Mouse (Mus musculus): ENCODE results near the gene Cstad. TPM values are rescaled to one million over a fixed set of nuclear protein-coding genes. Genes with fewer than 3 reads are reported as not detected.
A peak's percentile ranks its signal among the peaks of the same experiment; 100 is the strongest.

Gene Cstad
- total RNA-seq, 1 experiment, result 0.54 TPM

DNA sequence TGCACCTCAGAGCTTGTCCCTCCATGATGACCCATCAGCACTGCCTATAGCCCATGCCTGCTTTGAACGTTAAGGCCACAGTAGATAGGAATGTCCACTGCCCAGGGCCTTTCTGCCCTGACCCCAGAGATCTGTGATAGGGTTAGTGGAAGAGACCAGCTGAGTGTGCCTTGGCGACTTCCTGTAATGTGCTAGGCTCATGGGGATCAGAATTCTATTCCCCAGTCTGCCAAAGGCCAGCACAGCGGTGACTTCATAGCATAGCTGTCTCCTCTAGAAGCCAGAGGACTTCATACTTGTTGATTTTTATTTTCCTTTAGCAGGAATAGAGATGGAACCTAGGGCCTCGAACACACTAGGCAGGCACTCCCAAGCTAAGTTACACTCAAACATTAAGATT, 5.1 kb upstream of the Cstad start:
- H3K9ac ChIP-seq (ENCODE audit: insufficient read depth, low read depth, low read length, poor library complexity, severe bottlenecking), result no peak overlapping the region
- H3K36me3 ChIP-seq (ENCODE audit: control insufficient read depth, insufficient read depth, low read length, poor library complexity, severe bottlenecking), result no peaks in the 10 kb centered on the region
- in situ Hi-C loops (cut with MboI; ENCODE audit: low sequenced_read_pairs in 2 of 2, unreplicated experiment in 2 of 2), result no loop called here
- no peak overlapping the region for H3K4me3 ChIP-seq (ENCODE audit: insufficient read depth in 1 of 2, low read depth in 1 of 2, low read length in 2 of 2, poor library complexity in 1 of 2, severe bottlenecking in 1 of 2)
- H3K27ac ChIP-seq (ENCODE audit: insufficient read depth, low read depth, low read length, poor library complexity, severe bottlenecking), result no peak overlapping the region
- H3K4me1 ChIP-seq (ENCODE audit: control insufficient read depth in 2 of 2, insufficient read depth in 2 of 2, low read length in 2 of 2, poor library complexity in 1 of 2), result peaks cover 1 to 16% of the 10 kb centered on the region in 2 experiments; a peak in 3 of 4 replicates
- TF ChIP-seq ZNF384 (IDR thresholded peaks at IDR 0.05; ENCODE audit: low read depth, low read length) (no peak), ZC3H11A (IDR thresholded peaks at IDR 0.05; ENCODE audit: borderline replicate concordance, low read depth, low read length) (no peak), CHD2 (IDR thresholded peaks at IDR 0.05; ENCODE audit: low read depth, low read length) (no peak), MAFK (IDR thresholded peaks at IDR 0.05; ENCODE audit: insufficient read depth, low read depth, low read length) (no peak), HCFC1 (IDR thresholded peaks at IDR 0.05; ENCODE audit: borderline replicate concordance, insufficient read depth, low read length) (no peak)
- DNase-seq (ENCODE audit: low read depth, low spot score), result no peak
- no peaks in the 10 kb centered on the region for H3K9me3 ChIP-seq (ENCODE audit: control insufficient read depth, insufficient read depth, low read depth, low read length)

- no peak overlapping the region for H3K27ac ChIP-seq (ENCODE audit: insufficient read depth, low read depth, low read length, poor library complexity, severe bottlenecking)
These were observed 3.9 kb upstream of the Cstad start for GRCm38 (mm10) chr2:30590909-30591308.

GRCm38 (mm10) chr2:30592391-30592790, 2.4 kb upstream of the Cstad start:
- TF ChIP-seq CHD2 (IDR thresholded peaks at IDR 0.05; ENCODE audit: low read depth, low read length) (no peak), ZNF384 (IDR thresholded peaks at IDR 0.05; ENCODE audit: low read depth, low read length) (no peak), HCFC1 (IDR thresholded peaks at IDR 0.05; ENCODE audit: borderline replicate concordance, insufficient read depth, low read length) (no peak), MAFK (IDR thresholded peaks at IDR 0.05; ENCODE audit: insufficient read depth, low read depth, low read length) (no peak), ZC3H11A (IDR thresholded peaks at IDR 0.05; ENCODE audit: borderline replicate concordance, low read depth, low read length) (no peak)
- no peaks in the 10 kb centered on the region; the same call in 1 of the 2 replicates for H3K9me3 ChIP-seq (ENCODE audit: control insufficient read depth, insufficient read depth, low read depth, low read length)
- H3K4me1 ChIP-seq (ENCODE audit: control insufficient read depth in 2 of 2, insufficient read depth in 2 of 2, low read length in 2 of 2, poor library complexity in 1 of 2), result peaks cover 1 to 17% of the 10 kb centered on the region in 2 experiments; a peak in 3 of 4 replicates
- no peak overlapping the region for H3K4me3 ChIP-seq (ENCODE audit: insufficient read depth in 1 of 2, low read depth in 1 of 2, low read length in 2 of 2, poor library complexity in 1 of 2, severe bottlenecking in 1 of 2)
- in situ Hi-C loops (cut with MboI; ENCODE audit: low sequenced_read_pairs in 2 of 2, unreplicated experiment in 2 of 2), result no loop called here
- no peaks in the 10 kb centered on the region for H3K36me3 ChIP-seq (ENCODE audit: control insufficient read depth, insufficient read depth, low read length, poor library complexity, severe bottlenecking)
- DNase-seq (ENCODE audit: low read depth, low spot score), result no peak
- H3K27ac ChIP-seq (ENCODE audit: insufficient read depth, low read depth, low read length, poor library complexity, severe bottlenecking), result no peak overlapping the region
- no peak overlapping the region for H3K9ac ChIP-seq (ENCODE audit: insufficient read depth, low read depth, low read length, poor library complexity, severe bottlenecking)

More at GRCm38 (mm10) chr2:30590909-30591308, 3.9 kb upstream of the Cstad start:
- in situ Hi-C loops (cut with MboI; ENCODE audit: low sequenced_read_pairs in 2 of 2, unreplicated experiment in 2 of 2), result no loop called here
- peaks cover 1 to 22% of the 10 kb centered on the region in 2 experiments; a peak in 3 of 4 replicates for H3K4me1 ChIP-seq (ENCODE audit: control insufficient read depth in 2 of 2, insufficient read depth in 2 of 2, low read length in 2 of 2, poor library complexity in 1 of 2)
- H3K36me3 ChIP-seq (ENCODE audit: control insufficient read depth, insufficient read depth, low read length, poor library complexity, severe bottlenecking), result no peaks in the 10 kb centered on the region
- TF ChIP-seq CHD2 (IDR thresholded peaks at IDR 0.05; ENCODE audit: low read depth, low read length) (peak; percentile 68; the same call in 1 of the 2 replicates), MAFK (IDR thresholded peaks at IDR 0.05; ENCODE audit: insufficient read depth, low read depth, low read length) (no peak), ZNF384 (IDR thresholded peaks at IDR 0.05; ENCODE audit: low read depth, low read length) (no peak), ZC3H11A (IDR thresholded peaks at IDR 0.05; ENCODE audit: borderline replicate concordance, low read depth, low read length) (no peak), HCFC1 (IDR thresholded peaks at IDR 0.05; ENCODE audit: borderline replicate concordance, insufficient read depth, low read length) (peak; percentile 98)
- no peak overlapping the region for H3K4me3 ChIP-seq (ENCODE audit: insufficient read depth in 1 of 2, low read depth in 1 of 2, low read length in 2 of 2, poor library complexity in 1 of 2, severe bottlenecking in 1 of 2)
- no peak for DNase-seq (ENCODE audit: low read depth, low spot score)
- no peak overlapping the region for H3K9ac ChIP-seq (ENCODE audit: insufficient read depth, low read depth, low read length, poor library complexity, severe bottlenecking)
- H3K9me3 ChIP-seq (ENCODE audit: control insufficient read depth, insufficient read depth, low read depth, low read length), result no peaks in the 10 kb centered on the region; the same call in 1 of the 2 replicates

GRCm38 (mm10) chr2:30592951-30593350, 1.9 kb upstream of the Cstad start:
- H3K4me1 ChIP-seq (ENCODE audit: control insufficient read depth in 2 of 2, insufficient read depth in 2 of 2, low read length in 2 of 2, poor library complexity in 1 of 2), result peaks cover 1 to 13% of the 10 kb centered on the region in 2 experiments; a peak in 3 of 4 replicates
- in situ Hi-C loops (cut with MboI; ENCODE audit: low sequenced_read_pairs in 2 of 2, unreplicated experiment in 2 of 2), result no loop called here

More at GRCm38 (mm10) chr2:30592951-30593350, 1.9 kb upstream of the Cstad start:
- DNase-seq (ENCODE audit: low read depth, low spot score), result no peak
- no peak overlapping the region for H3K27ac ChIP-seq (ENCODE audit: insufficient read depth, low read depth, low read length, poor library complexity, severe bottlenecking)
- H3K36me3 ChIP-seq (ENCODE audit: control insufficient read depth, insufficient read depth, low read length, poor library complexity, severe bottlenecking), result no peaks in the 10 kb centered on the region
- H3K9ac ChIP-seq (ENCODE audit: insufficient read depth, low read depth, low read length, poor library complexity, severe bottlenecking), result no peak overlapping the region
- no peak for TF ChIP-seq ZC3H11A (IDR thresholded peaks at IDR 0.05; ENCODE audit: borderline replicate concordance, low read depth, low read length)
- no peak for TF ChIP-seq HCFC1 (IDR thresholded peaks at IDR 0.05; ENCODE audit: borderline replicate concordance, insufficient read depth, low read length)
- no peak for TF ChIP-seq MAFK (IDR thresholded peaks at IDR 0.05; ENCODE audit: insufficient read depth, low read depth, low read length)
- TF ChIP-seq CHD2 (IDR thresholded peaks at IDR 0.05; ENCODE audit: low read depth, low read length), result no peak
- no peak for TF ChIP-seq ZNF384 (IDR thresholded peaks at IDR 0.05; ENCODE audit: low read depth, low read length)
- no peaks in the 10 kb centered on the region; the same call in 1 of the 2 replicates for H3K9me3 ChIP-seq (ENCODE audit: control insufficient read depth, insufficient read depth, low read depth, low read length)
- H3K4me3 ChIP-seq (ENCODE audit: insufficient read depth in 1 of 2, low read depth in 1 of 2, low read length in 2 of 2, poor library complexity in 1 of 2, severe bottlenecking in 1 of 2), result no peak overlapping the region

Measured in ES-E14 (cell line).